Mouse (Mus musculus): Measurements from ENCODE around the gene Amn1. TPM values are rescaled to one million over a fixed set of nuclear protein-coding genes. Genes with fewer than 3 reads are reported as not detected.
"Not testable (repeated sequence)": the region's sequence is repeated elsewhere in the genome, so short reads cannot be mapped to it uniquely, and the experiment has no call there.

The Amn1 gene
- total RNA-seq, 2 experiments from 2014 or later, result 21.2 to 30.3 TPM

- intact Hi-C loops (cut with DNase I), result no loop called here
- DNase-seq, result no peak
Observed at GRCm38 (mm10) chr6:149155031-149155841, 33.3 kb downstream of the Amn1 start.

GRCm38 (mm10) chr6:149154116-149155030 lies 34.1 kb downstream of the Amn1 start:
- intact Hi-C loops (cut with DNase I), result no loop called here
- no peak for DNase-seq

GRCm38 (mm10) chr6:149153473-149154115 lies 34.9 kb downstream of the Amn1 start:
- intact Hi-C loops (cut with DNase I), result no loop called here
- no peak for DNase-seq

- intact Hi-C loops (cut with DNase I), result no loop called here
Observed at GRCm38 (mm10) chr6:149152119-149152518, 36.4 kb downstream of the Amn1 start.

GRCm38 (mm10) chr6:149148436-149149229 lies 39.9 kb downstream of the Amn1 start:
- DNase-seq, result no peak
- intact Hi-C loops (cut with DNase I), result no loop called here

More at GRCm38 (mm10) chr6:149152119-149152518, 36.4 kb downstream of the Amn1 start:
- no peak for DNase-seq

- intact Hi-C loops (cut with DNase I), result no loop called here
- DNase-seq, result no peak
Observed at GRCm38 (mm10) chr6:149145143-149145542, 43.4 kb downstream of the Amn1 start.

GRCm38 (mm10) chr6:149141393-149142173 lies 46.9 kb downstream of the Amn1 start:
- peak; percentile 89 to 91 for DNase-seq
- intact Hi-C loops (cut with DNase I), result loop anchor here (2.0 kb wide), 1 partner anchor 47 kb away; the partner anchor contains the start of gene Amn1

GRCm38 (mm10) chr6:149139471-149139870 lies 49.0 kb downstream of the Amn1 start, which contains the start of gene Etfbkmt:
Gene Etfbkmt, plus strand, starts transcription at chr6:149139849.
- no peak for DNase-seq
- intact Hi-C loops (cut with DNase I), result no loop called here

- intact Hi-C loops (cut with DNase I), result no loop called here
- DNase-seq, result no peak
Observed at GRCm38 (mm10) chr6:149139011-149139410, 49.5 kb downstream of the Amn1 start.

GRCm38 (mm10) chr6:149137936-149138335 lies 50.6 kb downstream of the Amn1 start:
- intact Hi-C loops (cut with DNase I), result no loop called here
- DNase-seq, result no peak

- intact Hi-C loops (cut with DNase I), result no loop called here
- no peak for DNase-seq
Observed at GRCm38 (mm10) chr6:149135631-149136030, 52.9 kb downstream of the Amn1 start.

GRCm38 (mm10) chr6:149134391-149135150 lies 53.9 kb downstream of the Amn1 start:
- DNase-seq, result no peak
- intact Hi-C loops (cut with DNase I), result no loop called here

GRCm38 (mm10) chr6:149132311-149133077 lies 56.0 kb downstream of the Amn1 start:
- intact Hi-C loops (cut with DNase I), result loop anchor here (1.0 to 2.0 kb wide), 2 partner anchors 176 to 243 kb away; partner anchors contain the start of gene Resf1
- DNase-seq, result peak; percentile 48 to 72

- intact Hi-C loops (cut with DNase I), result no loop called here
- DNase-seq, result no peak
Observed at GRCm38 (mm10) chr6:149131111-149131510, 57.4 kb downstream of the Amn1 start.

GRCm38 (mm10) chr6:149129870-149130269 lies 58.6 kb downstream of the Amn1 start, which contains the start of gene Gm10203:
Gene Gm10203, plus strand, starts transcription at chr6:149130170.
- DNase-seq, result not testable (repeated sequence)
- intact Hi-C loops (cut with DNase I), result loop anchor here (10.0 kb wide), 1 partner anchor 295 kb away; the partner anchor contains the start of gene Ipo8

- intact Hi-C loops (cut with DNase I), result loop anchor here (10.0 kb wide), 1 partner anchor 292 kb away; the partner anchor contains the start of gene Ipo8
Observed at GRCm38 (mm10) chr6:149126675-149127074, 61.8 kb downstream of the Amn1 start.

GRCm38 (mm10) chr6:149123042-149123441 lies 65.5 kb downstream of the Amn1 start:
- intact Hi-C loops (cut with DNase I), result loop anchor here (10.0 kb wide), 1 partner anchor 288 kb away; the partner anchor contains the start of gene Ipo8

More at GRCm38 (mm10) chr6:149126675-149127074, 61.8 kb downstream of the Amn1 start:
- DNase-seq, result peak; percentile 44 to 69

More at GRCm38 (mm10) chr6:149123042-149123441, 65.5 kb downstream of the Amn1 start:
- DNase-seq, result no peak

All from heart, postnatal 10 days (tissue).